Mouse (Mus musculus): ENCODE measurements around the gene Ccnd3. TPM values are rescaled to one million over a fixed set of nuclear protein-coding genes. Genes with fewer than 3 reads are reported as not detected.
A peak's percentile ranks its signal among the peaks of the same experiment; 100 is the strongest.

The Ccnd3 gene
- 110 and 134 TPM in 2 replicates for polyA plus RNA-seq (2012; rRNA removed)

DNA sequence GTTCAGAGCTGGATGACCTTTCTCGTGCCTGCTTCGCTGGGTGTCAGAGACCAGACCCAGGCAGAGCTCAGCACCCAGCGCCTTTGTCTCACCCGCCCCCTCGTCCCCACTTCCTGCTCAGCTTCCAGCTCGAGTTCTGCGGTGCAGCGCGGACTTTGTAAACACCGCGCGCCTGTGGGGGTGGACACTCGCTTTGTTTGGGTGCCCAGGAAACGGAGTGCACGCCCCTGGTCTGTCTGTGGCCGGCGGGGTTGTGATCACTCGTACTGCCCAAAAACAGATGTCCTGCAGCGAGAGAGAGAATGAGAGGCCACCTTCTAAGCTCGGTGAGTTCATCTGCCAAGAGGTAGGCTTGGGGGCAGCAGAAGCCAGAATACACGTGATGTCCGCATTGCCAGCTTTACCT lies at the start of gene Ccnd3:
Gene Ccnd3, plus strand, starts transcription at position 111 of the 406 bp plus-strand sequence.
- peak; percentile 71 for DNase-seq (ENCODE audit: low spot score)

DNA sequence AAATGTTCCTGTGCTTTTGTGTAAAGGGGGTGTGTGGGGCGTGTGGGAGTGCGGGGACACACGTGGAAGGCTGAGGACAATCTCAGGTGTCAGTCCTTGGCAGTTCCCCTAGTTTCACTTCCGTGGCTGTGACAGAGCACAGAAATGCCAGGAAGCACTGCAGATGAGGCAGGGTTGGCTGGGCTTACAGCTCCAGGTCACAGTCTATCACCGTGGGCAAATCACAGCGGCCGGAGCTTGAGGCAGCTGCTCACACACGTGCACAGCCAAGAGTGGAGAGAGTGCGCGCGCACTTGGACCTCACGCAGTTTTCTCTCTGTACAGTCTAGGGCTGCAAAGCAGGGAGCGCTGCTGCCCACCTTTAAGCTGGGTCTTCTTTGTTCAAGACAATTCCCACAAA lies 46.5 kb upstream of the Ccnd3 start:
- no peak for DNase-seq (ENCODE audit: low spot score)

DNA sequence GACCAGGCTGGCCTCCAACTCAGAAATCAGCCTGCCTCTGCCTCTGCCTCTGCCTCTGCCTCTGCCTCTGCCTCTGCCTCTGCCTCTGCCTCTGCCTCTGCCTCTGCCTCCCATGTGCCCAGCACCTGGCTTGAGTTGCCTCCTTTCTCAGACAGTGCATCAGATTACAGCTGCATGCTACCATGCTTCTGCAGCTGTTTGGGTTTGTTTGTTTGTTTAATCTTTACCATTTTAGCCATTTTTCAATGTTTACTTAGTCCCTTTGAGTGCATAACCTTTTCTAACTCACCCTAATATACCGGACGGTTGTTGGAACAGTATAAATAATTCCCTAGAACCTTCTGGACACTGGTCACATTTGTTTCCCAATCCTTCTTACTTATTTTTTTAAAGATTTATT lies 45.9 kb upstream of the Ccnd3 start:
- DNase-seq (ENCODE audit: low spot score) = no peak

DNA sequence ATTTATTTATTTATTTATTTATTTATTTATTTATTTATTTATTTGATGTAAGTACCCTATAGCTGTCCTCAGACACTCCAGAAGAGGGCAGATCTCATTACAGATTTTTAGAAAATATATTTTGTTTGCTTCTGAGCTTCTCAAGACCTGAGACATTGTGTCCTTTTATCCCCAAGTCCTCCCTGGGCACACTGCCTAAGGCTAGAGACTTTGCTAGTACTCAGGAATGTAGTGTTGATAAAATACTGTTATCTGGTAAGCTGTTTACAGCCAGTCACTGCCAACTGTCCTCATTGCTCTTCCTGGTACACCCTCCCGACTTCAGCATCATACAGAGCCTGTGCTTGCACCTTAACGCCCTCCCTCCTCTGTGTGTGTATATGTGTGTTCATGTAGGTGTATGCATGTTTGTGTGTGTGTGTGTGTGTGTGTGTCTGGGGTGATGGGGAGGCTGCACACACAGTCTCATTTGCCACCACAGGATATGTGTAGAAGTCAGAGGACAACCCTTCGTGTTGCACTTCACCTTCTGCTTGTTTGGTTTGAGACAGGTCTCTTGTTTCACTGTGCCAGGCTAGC lies 45.4 kb upstream of the Ccnd3 start:
- DNase-seq (ENCODE audit: low spot score) = no peak

- DNase-seq (ENCODE audit: low spot score) = no peak
Observed at GRCm38 (mm10) chr17:47461688-47462087, 43.2 kb upstream of the Ccnd3 start.

DNA sequence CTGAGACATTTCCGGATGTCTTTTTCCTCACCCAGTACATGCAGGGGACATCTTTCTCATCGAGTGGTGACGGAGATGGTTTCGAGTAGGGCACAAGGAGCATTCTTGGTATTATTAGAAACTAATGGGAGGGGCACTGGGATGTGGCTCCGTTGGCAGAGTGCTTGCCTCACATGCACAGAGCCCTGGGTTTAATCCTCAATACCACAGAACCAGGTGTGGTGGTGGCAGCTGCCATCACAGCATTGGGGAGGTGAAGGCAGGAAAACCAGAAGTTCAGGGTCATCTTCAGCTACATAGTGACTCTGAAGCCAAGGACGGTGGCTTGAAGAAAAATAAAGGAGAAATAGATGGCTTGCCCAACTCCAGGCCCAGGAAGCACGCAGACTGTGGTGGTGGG lies 42.6 kb upstream of the Ccnd3 start:
- DNase-seq (ENCODE audit: low spot score) = no peak

- no peak for DNase-seq (ENCODE audit: low spot score)
Observed at GRCm38 (mm10) chr17:47462728-47463388, 42.0 kb upstream of the Ccnd3 start.

DNA sequence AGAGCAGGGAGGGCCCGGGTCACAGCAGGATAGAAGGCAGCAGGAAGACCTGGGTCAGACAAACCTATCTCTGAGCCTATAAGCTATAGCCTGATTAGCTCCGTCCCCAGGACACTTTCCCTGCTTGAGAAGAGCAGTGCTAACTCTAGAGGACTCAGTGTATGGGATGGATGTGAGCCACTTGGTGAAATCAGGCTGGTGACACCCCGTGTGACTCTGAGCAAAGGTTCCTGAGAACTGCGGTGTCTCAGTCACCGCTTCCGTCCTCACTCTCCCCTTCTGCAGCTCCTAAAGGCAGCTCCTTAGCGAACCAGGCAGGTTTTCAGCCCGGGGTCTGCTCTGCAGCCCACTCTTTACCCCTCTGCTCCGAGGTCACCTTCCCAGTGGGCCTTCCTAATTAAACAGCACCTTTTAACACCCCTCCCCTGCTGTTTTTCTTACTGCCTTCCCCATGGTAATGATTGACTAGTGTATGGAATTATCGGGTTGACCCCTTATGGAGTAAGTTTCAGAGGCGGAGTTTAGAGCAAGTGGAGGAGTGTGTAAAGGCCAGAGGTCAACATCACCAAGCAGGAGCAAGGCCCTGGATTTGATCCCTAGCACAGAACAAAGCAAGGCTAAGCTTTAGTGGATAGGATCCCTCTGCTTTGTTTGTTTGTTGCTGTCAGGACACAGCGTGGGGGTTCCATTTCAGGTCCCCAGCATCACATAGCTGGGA lies 40.4 kb upstream of the Ccnd3 start:
- DNase-seq (ENCODE audit: low spot score) = no peak

DNA sequence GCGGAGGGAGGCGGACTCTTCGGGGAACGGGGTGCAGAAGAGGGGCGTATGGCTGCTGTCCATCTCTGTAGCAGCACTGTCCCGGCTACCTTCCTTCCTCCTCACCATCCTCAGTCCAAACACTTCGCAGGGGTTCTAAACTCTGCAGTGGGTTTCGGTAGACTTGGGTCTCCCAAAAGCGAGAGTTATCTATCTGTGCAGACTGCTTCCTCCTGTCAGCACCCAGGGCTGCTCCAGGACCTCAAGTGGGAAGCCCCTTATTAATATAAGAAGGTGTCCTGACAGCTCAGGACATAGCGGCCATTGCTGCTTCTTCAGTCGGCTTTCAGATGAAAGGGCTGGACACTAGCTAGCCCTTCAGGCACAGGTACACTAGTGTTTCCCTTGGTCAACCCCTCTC lies 39.8 kb upstream of the Ccnd3 start:
- DNase-seq (ENCODE audit: low spot score) = no peak

- no peak for DNase-seq (ENCODE audit: low spot score)
Observed at GRCm38 (mm10) chr17:47466284-47466683, 38.6 kb upstream of the Ccnd3 start.

DNA sequence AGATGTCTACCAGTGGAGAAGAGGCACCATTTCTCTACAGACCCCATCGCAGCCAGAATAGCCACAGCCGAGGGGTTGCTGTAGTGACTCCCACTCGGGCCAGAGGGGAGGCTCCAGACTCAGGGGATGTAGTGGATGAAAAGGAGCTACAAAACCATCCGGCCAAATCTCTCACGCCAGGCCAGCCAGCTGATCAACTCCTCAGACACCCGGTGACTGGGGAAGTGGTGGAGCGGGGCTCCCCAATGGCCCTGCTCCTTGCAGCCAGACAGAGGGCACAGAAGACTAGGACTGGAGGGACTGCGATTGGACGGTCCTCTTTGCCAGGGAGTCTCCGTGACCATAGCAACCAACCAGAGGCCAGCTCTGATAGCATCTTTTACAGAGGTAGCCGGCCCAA lies 37.2 kb upstream of the Ccnd3 start:
- DNase-seq (ENCODE audit: low spot score) = no peak

GRCm38 (mm10) chr17:47468063-47468462 lies 36.8 kb upstream of the Ccnd3 start:
- no peak for DNase-seq (ENCODE audit: low spot score)

GRCm38 (mm10) chr17:47468466-47468865 lies 36.4 kb upstream of the Ccnd3 start:
- no peak for DNase-seq (ENCODE audit: low spot score)

GRCm38 (mm10) chr17:47469642-47470041 lies 35.2 kb upstream of the Ccnd3 start:
- no peak for DNase-seq (ENCODE audit: low spot score)

GRCm38 (mm10) chr17:47470121-47470520 lies 34.7 kb upstream of the Ccnd3 start:
- no peak for DNase-seq (ENCODE audit: low spot score)

DNA sequence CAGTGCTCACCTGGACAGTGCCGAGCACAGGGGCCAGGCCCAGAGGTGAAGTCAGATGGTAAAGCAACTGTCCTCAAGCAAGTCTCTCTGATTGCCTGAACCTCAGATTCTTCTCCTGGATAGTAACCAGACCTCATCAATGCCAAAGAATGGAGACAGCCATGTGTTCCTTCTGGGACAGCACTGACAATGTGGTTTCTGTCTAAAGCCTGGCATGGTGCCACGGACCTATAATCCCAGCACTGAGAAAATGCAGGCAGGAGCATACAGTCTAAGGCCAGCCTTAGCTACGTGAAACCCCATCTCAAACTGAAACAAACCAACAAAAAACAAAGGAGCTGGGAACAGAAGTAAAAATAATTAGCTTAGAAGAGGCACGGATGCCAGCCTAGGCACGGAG lies 34.2 kb upstream of the Ccnd3 start:
- no peak for DNase-seq (ENCODE audit: low spot score)

- no peak for DNase-seq (ENCODE audit: low spot score)
Observed at GRCm38 (mm10) chr17:47472435-47473350, 32.2 kb upstream of the Ccnd3 start.

- DNase-seq (ENCODE audit: low spot score) = no peak
Observed at GRCm38 (mm10) chr17:47473434-47473974, 31.3 kb upstream of the Ccnd3 start.

DNA sequence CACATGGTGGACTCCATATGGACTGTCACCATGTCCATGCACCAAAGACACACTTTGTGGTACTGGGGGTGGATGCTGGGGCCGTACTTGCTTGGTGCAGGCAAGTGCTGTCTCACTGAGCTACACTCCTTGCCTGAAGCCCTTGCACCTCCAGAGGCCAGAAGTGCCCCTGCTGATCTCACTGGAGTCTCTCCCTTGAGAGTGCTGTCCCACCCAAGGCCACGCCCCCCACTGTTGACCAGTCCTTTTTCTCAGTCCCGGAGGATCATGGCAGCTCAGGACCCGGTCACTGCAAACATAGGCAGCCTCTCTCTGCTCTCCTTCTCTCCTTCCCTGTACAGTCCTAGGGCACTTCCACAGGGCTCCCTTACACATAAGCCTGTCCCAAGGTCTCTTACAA lies 30.6 kb upstream of the Ccnd3 start:
- no peak for DNase-seq (ENCODE audit: low spot score)

DNA sequence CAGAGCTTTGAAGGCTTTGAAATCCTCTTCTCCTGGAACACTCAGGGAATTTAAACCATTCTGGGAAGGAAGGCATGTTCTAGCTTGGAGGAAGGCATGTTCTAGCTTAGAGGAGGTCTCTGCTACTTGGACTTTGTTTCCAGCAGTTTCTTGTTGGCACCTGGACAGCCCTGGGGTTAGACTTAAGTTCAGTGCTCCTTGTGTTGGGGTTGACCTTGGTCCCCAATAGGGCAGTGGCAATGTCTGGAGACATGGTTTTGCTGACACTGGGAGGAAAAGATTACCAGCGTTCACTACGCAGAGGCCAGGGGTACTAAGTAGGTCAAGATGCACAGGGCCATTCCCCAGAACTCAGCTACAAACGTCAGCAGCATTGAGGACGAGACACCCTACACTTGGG lies 29.7 kb upstream of the Ccnd3 start:
- no peak for DNase-seq (ENCODE audit: low spot score)

DNA sequence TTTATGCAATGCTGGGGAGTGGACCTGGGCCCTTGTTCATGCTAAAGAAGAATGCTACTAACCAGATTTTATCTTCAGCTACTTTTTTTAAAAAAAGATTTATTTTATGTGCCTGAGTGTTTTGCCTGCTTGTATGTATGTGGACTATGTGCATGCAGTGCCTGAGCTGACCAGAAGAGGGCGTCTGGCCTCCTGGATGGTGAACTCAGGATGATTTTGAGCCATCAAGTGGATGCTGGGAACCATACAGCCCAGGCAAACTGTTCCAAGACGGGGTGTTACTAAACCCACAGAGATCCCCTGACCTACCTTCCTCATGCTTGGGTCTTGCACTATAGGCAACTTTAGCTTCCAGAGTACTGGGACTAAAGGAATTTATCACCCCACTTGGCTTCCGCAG lies 29.1 kb upstream of the Ccnd3 start:
- no peak for DNase-seq (ENCODE audit: low spot score)

- no peak for DNase-seq (ENCODE audit: low spot score)
Observed at GRCm38 (mm10) chr17:47479887-47480286, 25.0 kb upstream of the Ccnd3 start.

Data from urinary bladder, adult 2 months (tissue).